Comparison of ENCODE assay signal across 19 mouse cellular contexts in genomic region chr12:65548301-65548700, GRCm38 (mm10).
DNase-seq lines count a peak whose midpoint lies in the region; ATAC-seq lines count a peak whose summit lies in the region.
"Had no signal": no experiment of that assay in that cellular context is flagged by ENCODE, and none has a peak within 500 bp of the region (broad histone marks: within the 10 kb centered on the region; RNA-seq: fewer than 3 reads in every experiment).

No protein-coding gene starts in this region.

- peak; percentile 7 to 16 for DNase-seq in frontal cortex, postnatal 36 days (ENCODE audit: low spot score in 2 of 2)
- DNase-seq in frontal cortex, postnatal 10 days (ENCODE audit: low spot score in 2 of 2) = no peak
- DNase-seq in right cerebral cortex, adult 18-20 months = peak; percentile 3
- no peak for DNase-seq in right cerebral cortex, postnatal 4 days
- DNase-seq in brain, adult 2 months (ENCODE audit: low read depth, low spot score) = peak; percentile 56
- DNase-seq in telencephalon, adult 2 months (ENCODE audit: low read depth, low spot score) = peak; percentile 15
- DNase-seq: adrenal gland, adult 8-10 months; adrenal gland, postnatal 14 days; adrenal gland, postnatal 36 days; cerebellum, adult 11 months; cerebellum, adult 18-20 months; cerebellum, adult 8-10 months; cerebellum, adult 9-11 months; cerebellum, postnatal 14 days; cerebellum, postnatal 36 days; embryo, embryonic 11 days had no signal

- ATAC-seq in monocyte, adult 5-6 weeks (replicated peaks; ENCODE audit: insufficient number of reproducible peaks, low FRiP score, low TSS enrichment, poor library complexity, severe bottlenecking) = no peak
- ATAC-seq: forebrain, embryonic 14.5 days; forebrain, embryonic 16.5 days had no signal

Comparison
In these comparisons a context has a peak if more than half of its experiments do, and no peak if none do; other contexts are left out.
1. DNase-seq: peak in frontal cortex, postnatal 36 days (2 of 2), right cerebral cortex, adult 18-20 months (single experiment), brain, adult 2 months (single experiment) and telencephalon, adult 2 months (single experiment); none in frontal cortex, postnatal 10 days (0 of 2) and right cerebral cortex, postnatal 4 days (single experiment).